Mouse (Mus musculus) layer of hippocampus, adult 6 months (tissue): ENCODE measurements around the gene Itln1. TPM values are rescaled to one million over a fixed set of nuclear protein-coding genes. Genes with fewer than 3 reads are reported as not detected.

Experiments used
- long read RNA-seq, 2 experiments: library from polyadenylated mRNA; unstranded; transcript quantifications; one replicate each; pipeline ENCODE4 v2.0.0; 2019 to 2020
- polyA plus RNA-seq: library from polyadenylated mRNA; unstranded; fragments of <200 nt; fragmentation: Nextera tagmentation; gene quantifications from 2 replicates; pipeline ENCODE4 v1.2.3, GENCODE M21; 2021

Itln1 gene
- polyA plus RNA-seq, result not detected in 2 replicates
- long read RNA-seq, experiment 1, result 0 reads
- long read RNA-seq, experiment 2, result 0 reads

DNA sequence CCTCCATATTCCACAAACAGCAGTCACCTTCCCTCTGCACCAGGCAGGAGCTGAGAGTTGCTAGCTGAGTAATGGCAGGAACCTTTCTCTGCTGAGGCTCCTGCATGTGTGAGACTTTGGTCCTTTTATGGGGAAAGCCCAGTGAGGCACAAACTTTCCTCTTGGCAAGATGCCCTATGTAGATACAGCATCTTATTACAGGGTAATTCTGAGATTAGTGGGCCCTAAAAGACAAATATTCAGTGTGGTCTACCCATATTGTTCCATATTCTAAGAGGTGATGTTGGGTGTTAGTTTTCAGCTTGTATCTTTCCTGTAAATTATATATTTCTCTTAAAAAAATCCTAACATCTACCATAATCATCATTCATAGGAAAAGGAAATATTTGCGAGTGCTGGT is at the start of gene Itln1:
Gene Itln1 (minus strand): TSS at position 101 of the 400 bp plus-strand sequence.

DNA sequence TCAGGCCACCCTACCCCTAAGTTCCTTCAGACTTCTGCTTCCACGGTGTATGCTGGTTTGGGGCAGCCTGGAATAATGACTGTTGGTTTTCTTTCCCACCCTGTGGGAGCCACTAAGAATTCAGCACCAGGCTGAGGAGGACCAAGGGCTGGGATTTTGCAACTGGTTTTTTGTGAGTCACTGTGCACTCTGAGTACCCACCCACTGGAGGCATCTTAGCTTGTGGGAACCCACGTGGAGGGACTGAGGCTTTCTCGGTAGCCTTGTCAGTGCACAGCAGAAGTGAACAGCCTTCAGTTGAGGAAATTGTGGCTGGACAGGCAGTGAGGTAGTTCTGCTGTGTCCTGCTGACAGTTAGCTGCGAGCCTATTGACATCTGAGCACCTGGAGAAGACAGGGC is 23.8 kb upstream of the Itln1 start, which contains the start of gene Cd244a:
Gene Cd244a (plus strand): TSS at position 296 of the 400 bp plus-strand sequence.

DNA sequence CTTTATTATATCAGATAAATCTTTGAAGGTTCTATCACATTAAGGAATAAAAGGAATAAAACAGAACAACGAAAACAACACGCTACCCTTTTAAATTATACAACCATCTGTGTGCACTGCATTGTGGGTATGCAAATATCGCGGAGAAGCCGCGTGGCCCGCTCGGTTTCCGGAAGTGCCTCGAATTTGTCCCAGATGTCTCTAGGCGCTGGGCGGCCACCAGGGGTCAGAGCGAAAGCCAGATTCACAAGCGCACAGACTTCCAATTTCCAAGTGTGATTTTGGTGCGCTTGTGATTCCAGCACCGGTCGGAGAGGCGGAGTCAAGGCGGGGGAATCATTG is 31.9 kb downstream of the Itln1 start, which contains the start of gene Alyref2:
Gene Alyref2 (plus strand): TSS at position 229 of the 342 bp plus-strand sequence.

Other genes with a start within 250 kb of the Itln1 start
- 45.9 and 51.2 TPM in 2 replicates for gene Usp21, start 247.3 kb downstream of the Itln1 start, polyA plus RNA-seq
- 186 and 192 TPM in 2 replicates for gene Ufc1, start 240.3 kb downstream of the Itln1 start, polyA plus RNA-seq
- gene Dedd, start 206.1 kb downstream of the Itln1 start, polyA plus RNA-seq, result 30.4 and 30.5 TPM in 2 replicates
- gene Nit1, start 189.6 kb downstream of the Itln1 start, polyA plus RNA-seq, result 30.4 and 30.8 TPM in 2 replicates
- 139 and 143 TPM in 2 replicates for gene Pfdn2, start 189.6 kb downstream of the Itln1 start, polyA plus RNA-seq
- gene Klhdc9, start 174.5 kb downstream of the Itln1 start, polyA plus RNA-seq, result 9.4 and 9.8 TPM in 2 replicates
- gene Nectin4, start 165.2 kb downstream of the Itln1 start, polyA plus RNA-seq, result 1.7 and 2.2 TPM in 2 replicates
- gene Arhgap30, start 146.3 kb downstream of the Itln1 start, polyA plus RNA-seq, result 0.48 and 0.65 TPM in 2 replicates
- 36.7 and 37.4 TPM in 2 replicates for gene Usf1, start 124.0 kb downstream of the Itln1 start, polyA plus RNA-seq
- 1.4 and 2.3 TPM in 2 replicates for gene Tstd1, start 116.4 kb downstream of the Itln1 start, polyA plus RNA-seq
- 9.5 and 13.0 TPM in 2 replicates for gene F11r, start 97.8 kb downstream of the Itln1 start, polyA plus RNA-seq
- 7.4 and 7.6 TPM in 2 replicates for gene Alyref2, start 31.8 kb downstream of the Itln1 start, polyA plus RNA-seq
- gene Cd244a, start 23.9 kb upstream of the Itln1 start, polyA plus RNA-seq, result not detected in 2 replicates
- 0.10 and 0.11 TPM in 2 replicates for gene Ly9, start 72.1 kb upstream of the Itln1 start, polyA plus RNA-seq
- not detected in 2 replicates for gene Slamf7, start 117.7 kb upstream of the Itln1 start, polyA plus RNA-seq
- 1.8 and 2.0 TPM in 2 replicates for gene Cd48, start 146.7 kb upstream of the Itln1 start, polyA plus RNA-seq
- 0.16 and 0.24 TPM in 2 replicates for gene Slamf1, start 231.8 kb upstream of the Itln1 start, polyA plus RNA-seq